Mouse (Mus musculus) spleen, adult 2 months (tissue): ENCODE results near the gene Gm20388.

Experiments
- CTCF ChIP-seq: fragments of 200-500 bp; IDR thresholded peaks from 2 replicates; pipeline ENCODE4 v1.5.1; 2011; ENCODE audit warnings: mild to moderate bottlenecking, inconsistent platforms; ENCODE audit not compliant: insufficient read depth, insufficient read length, insufficient replicate concordance; ENCODE audit errors: extremely low read depth
- POLR2A ChIP-seq: fragments of 200-500 bp; IDR thresholded peaks from 2 replicates; pipeline ENCODE4 v1.6.1; 2011; ENCODE audit warnings: low read depth, low read length, inconsistent platforms

GRCm38 (mm10) chr8:120361301-120361700 lies 450.7 kb downstream of the Gm20388 start:
- TF ChIP-seq CTCF (no peak), POLR2A (no peak)
